Mouse (Mus musculus): ENCODE data around the gene Ephx1. TPM values are rescaled to one million over a fixed set of nuclear protein-coding genes. Genes with fewer than 3 reads are reported as not detected.
A peak's percentile ranks its signal among the peaks of the same experiment; 100 is the strongest.
"Not testable (repeated sequence)": the region's sequence is repeated elsewhere in the genome, so short reads cannot be mapped to it uniquely, and the experiment has no call there.

The Ephx1 gene
- 10 to 100 TPM; 29.3 to 31.4 TPM for total RNA-seq (2021)
- long read RNA-seq, experiment 1, transcript Ephx1-201 (9 exons, 1,741 nt): major isoform, 21 of 25 reads
- long read RNA-seq, experiment 1, partial matches to known transcripts: 1 of 25 reads
- long read RNA-seq, experiment 1, other reads (novel, unspliced or antisense): 3 of 25 reads
- long read RNA-seq, experiment 2, transcript Ephx1-201 (9 exons, 1,741 nt): major isoform, 31 of 36 reads
- long read RNA-seq, experiment 2, partial matches to known transcripts: 1 of 36 reads
- long read RNA-seq, experiment 2, other reads (novel, unspliced or antisense): 4 of 36 reads

GRCm38 (mm10) chr1:181020756-181021487 is at the start of gene Ephx1:
Ephx1 (minus strand) TSS chr1:181020904.
- no peak for DNase-seq (ENCODE audit: low spot score in 2 of 2)

GRCm38 (mm10) chr1:181069671-181070070 is 49.0 kb upstream of the Ephx1 start:
- DNase-seq (ENCODE audit: low spot score in 2 of 2): no peak

GRCm38 (mm10) chr1:181068344-181068743 is 47.6 kb upstream of the Ephx1 start:
- DNase-seq (ENCODE audit: low spot score in 2 of 2): no peak

GRCm38 (mm10) chr1:181064648-181065047 is 43.9 kb upstream of the Ephx1 start:
- DNase-seq (ENCODE audit: low spot score in 2 of 2): no peak

- DNase-seq (ENCODE audit: low spot score in 2 of 2): no peak
These were observed 43.3 kb upstream of the Ephx1 start for GRCm38 (mm10) chr1:181063991-181064390.

GRCm38 (mm10) chr1:181061784-181062485 is 41.2 kb upstream of the Ephx1 start:
- no peak for DNase-seq (ENCODE audit: low spot score in 2 of 2)

GRCm38 (mm10) chr1:181052898-181053297 is 32.2 kb upstream of the Ephx1 start:
- DNase-seq (ENCODE audit: low spot score in 2 of 2): no peak

- no peak for DNase-seq (ENCODE audit: low spot score in 2 of 2)
These were observed 30.2 kb upstream of the Ephx1 start, which contains the start of gene 9130409I23Rik for GRCm38 (mm10) chr1:181050937-181051336. 9130409I23Rik (plus strand) TSS chr1:181051237.

- DNase-seq (ENCODE audit: low spot score in 2 of 2): no peak
These were observed 28.7 kb upstream of the Ephx1 start for GRCm38 (mm10) chr1:181049328-181049842.

GRCm38 (mm10) chr1:181047520-181047919 is 26.8 kb upstream of the Ephx1 start:
- no peak for DNase-seq (ENCODE audit: low spot score in 2 of 2)

- no peak for DNase-seq (ENCODE audit: low spot score in 2 of 2)
These were observed 18.9 kb upstream of the Ephx1 start for GRCm38 (mm10) chr1:181039652-181040051.

GRCm38 (mm10) chr1:181037623-181038022 is 16.9 kb upstream of the Ephx1 start:
- no peak for DNase-seq (ENCODE audit: low spot score in 2 of 2)

GRCm38 (mm10) chr1:181035015-181035778 is 14.5 kb upstream of the Ephx1 start:
- not testable (repeated sequence) for DNase-seq (ENCODE audit: low spot score in 2 of 2)

GRCm38 (mm10) chr1:181022265-181022664 is 1.6 kb upstream of the Ephx1 start:
- DNase-seq (ENCODE audit: low spot score in 2 of 2): no peak

GRCm38 (mm10) chr1:181021488-181021865 is 773 bp upstream of the Ephx1 start:
- DNase-seq (ENCODE audit: low spot score in 2 of 2): no peak

GRCm38 (mm10) chr1:181017890-181018420 is 2.7 kb downstream of the Ephx1 start:
- DNase-seq (ENCODE audit: low spot score in 2 of 2): no peak

- peak; percentile 58 to 78 for DNase-seq (ENCODE audit: low spot score in 2 of 2)
These were observed 3.4 kb downstream of the Ephx1 start for GRCm38 (mm10) chr1:181017212-181017711.

GRCm38 (mm10) chr1:181016532-181017131 is 4.1 kb downstream of the Ephx1 start:
- peak; percentile 53 to 74 for DNase-seq (ENCODE audit: low spot score in 2 of 2)

GRCm38 (mm10) chr1:181016045-181016444 is 4.7 kb downstream of the Ephx1 start:
- DNase-seq (ENCODE audit: low spot score in 2 of 2): no peak

- peak in 1 of 2 experiments; percentile 62 for DNase-seq (ENCODE audit: low spot score in 2 of 2)
These were observed 5.1 kb downstream of the Ephx1 start for GRCm38 (mm10) chr1:181015558-181015957.

Measured in gastrocnemius, postnatal 4 days (tissue).